Mouse (Mus musculus): ENCODE results near the gene Hnrnpc.

GRCm38 (mm10) chr14:52026342-52026741 lies 77.5 kb downstream of the Hnrnpc start:
- TF ChIP-seq CTCF (IDR thresholded peaks at IDR 0.05; ENCODE audit: low read depth, low read length): no peak
- TF ChIP-seq EP300 (IDR thresholded peaks at IDR 0.05; ENCODE audit: insufficient read depth, low read depth, low read length): no peak
- TF ChIP-seq POLR2A (IDR thresholded peaks at IDR 0.05; ENCODE audit: insufficient read depth, low read length): no peak

Measured in ES-Bruce4 (cell line).